Mouse (Mus musculus) forebrain, postnatal 0 days (tissue): Measurements from ENCODE around the gene Hypk. TPM values are rescaled to one million over a fixed set of nuclear protein-coding genes. Genes with fewer than 3 reads are reported as not detected.

Source experiments
- ATAC-seq: fragments of 200-750 bp; cut with Nextera tagmentation; 2 replicates; pipeline ENCODE4 v1.8.0; 2017; ENCODE audit warnings: mild to moderate bottlenecking, moderate library complexity
- DNase-seq: peaks from one replicate; pipeline ENCODE4 v3.0.0-alpha.2; 2015
- H3K27ac ChIP-seq: fragments of 300-500 bp; sonication (generic); 2 replicates; pipeline ENCODE4 v1.5.1; 2014; ENCODE audit warnings: low read depth, mild to moderate bottlenecking, antibody characterized with exemption, low read length, moderate library complexity, mixed read lengths
- H3K27me3 ChIP-seq: fragments of 300-500 bp; sonication (generic); 2 replicates; pipeline ENCODE4 v1.6.1; 2014; ENCODE audit warnings: mild to moderate bottlenecking, low read length, mixed read lengths; ENCODE audit not compliant: insufficient read depth
- H3K36me3 ChIP-seq: fragments of 300-500 bp; sonication (generic); 2 replicates; pipeline ENCODE4 v1.6.1; 2014; ENCODE audit warnings: mild to moderate bottlenecking, moderate library complexity; ENCODE audit not compliant: insufficient read depth
- H3K4me1 ChIP-seq: fragments of 300-500 bp; sonication (generic); 2 replicates; pipeline ENCODE4 v1.6.1; 2014; ENCODE audit warnings: antibody characterized with exemption; ENCODE audit not compliant: insufficient read depth
- H3K4me2 ChIP-seq: fragments of 300-500 bp; sonication (generic); 2 replicates; pipeline ENCODE4 v1.6.1; 2014; ENCODE audit warnings: low read depth, mild to moderate bottlenecking, moderate library complexity
- H3K4me3 ChIP-seq: fragments of 300-500 bp; sonication (generic); 2 replicates; pipeline ENCODE4 v1.5.1; 2014; ENCODE audit warnings: low read depth, low read length, mixed read lengths
- H3K9ac ChIP-seq: fragments of 300-500 bp; sonication (generic); 2 replicates; pipeline ENCODE4 v1.6.1; 2014; ENCODE audit warnings: mild to moderate bottlenecking
- H3K9me3 ChIP-seq: fragments of 300-500 bp; sonication (generic); 2 replicates; pipeline ENCODE4 v1.6.1; 2016; ENCODE audit warnings: low read length
- CTCF ChIP-seq: sonication (generic); IDR thresholded peaks from 2 replicates; pipeline ENCODE4 v1.5.1; 2016; ENCODE audit warnings: antibody characterized with exemption, control low read depth, low read depth
- WGBS: fragments of 180-500 bp; shearing (Covaris S2); extraction: QIAGEN DNeasy Blood & Tissue Kit; methylation state at CpG from one replicate; pipeline ENCODE4 v1.1.7; 2014; 5-methylcytosine and 5-hydroxymethylcytosine counted together
- polyA plus RNA-seq: library from polyadenylated mRNA; unstranded; fragments of >200 nt; fragmentation: Nextera tagmentation; extraction: Ambion mirVana; gene quantifications from 2 replicates; pipeline ENCODE4 v1.2.1, GENCODE M21; 2015
- total RNA-seq: library from RNA; depleted of rRNA; stranded (reverse); fragments of >200 nt; gene quantifications from 2 replicates; pipeline ENCODE4 v1.2.3, GENCODE M21; 2014

The Hypk gene
- total and polyA plus RNA-seq, 2 experiments from 2014 or later = 16.8 to 114 TPM

DNA sequence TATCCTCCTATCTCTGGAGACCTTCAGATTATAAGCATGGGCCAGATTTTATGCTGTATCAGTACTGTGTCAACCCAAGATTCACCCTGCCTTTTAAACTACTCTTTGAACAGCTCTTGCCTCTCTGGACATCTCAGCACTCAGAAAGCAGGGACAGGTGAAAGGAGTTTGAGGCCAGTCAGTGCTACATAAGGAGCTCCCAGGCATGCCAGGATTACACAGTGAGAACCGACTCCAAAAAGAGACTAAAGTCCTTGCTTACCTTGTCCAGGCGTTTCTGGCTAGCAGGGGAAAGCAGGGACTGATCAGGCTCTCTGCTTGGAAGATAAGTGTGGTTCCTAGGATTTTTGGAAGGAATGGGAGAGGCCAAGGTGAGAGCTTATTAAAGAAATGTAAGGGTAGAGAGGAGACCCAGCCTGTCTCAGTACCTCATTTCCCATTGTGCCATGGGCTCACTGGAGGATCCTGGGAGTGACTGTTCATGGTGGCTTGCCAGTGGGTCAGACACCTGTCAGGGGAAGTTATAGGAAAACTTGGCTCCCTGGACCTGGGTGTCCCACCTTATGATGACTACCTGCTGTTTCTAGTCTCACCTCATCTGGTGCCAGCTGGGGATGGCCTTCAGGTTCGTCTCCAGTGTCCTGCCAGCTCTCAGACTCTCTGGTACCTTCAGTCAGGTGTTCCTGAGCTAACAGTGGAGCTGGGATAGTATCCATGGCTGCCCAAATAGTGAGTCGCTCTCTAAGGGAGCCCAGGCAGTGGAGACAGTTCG is 12.1 kb upstream of the Hypk start:
- WGBS = 56% methylated on average over 5 of the region's 5 CpGs
- no peak overlapping the region for H3K9ac ChIP-seq
- peaks cover 32% of the 10 kb centered on the region for H3K36me3 ChIP-seq
- H3K4me1 ChIP-seq = peaks cover 10% of the 10 kb centered on the region
- ATAC-seq (no peak), DNase-seq (no peak)
- no peaks in the 10 kb centered on the region for H3K9me3 ChIP-seq
- H3K27me3 ChIP-seq = peaks cover 7% of the 10 kb centered on the region
- no peak for TF ChIP-seq CTCF
- no peak overlapping the region for H3K27ac ChIP-seq
- no peak overlapping the region for H3K4me2 ChIP-seq
- H3K4me3 ChIP-seq = no peak overlapping the region

DNA sequence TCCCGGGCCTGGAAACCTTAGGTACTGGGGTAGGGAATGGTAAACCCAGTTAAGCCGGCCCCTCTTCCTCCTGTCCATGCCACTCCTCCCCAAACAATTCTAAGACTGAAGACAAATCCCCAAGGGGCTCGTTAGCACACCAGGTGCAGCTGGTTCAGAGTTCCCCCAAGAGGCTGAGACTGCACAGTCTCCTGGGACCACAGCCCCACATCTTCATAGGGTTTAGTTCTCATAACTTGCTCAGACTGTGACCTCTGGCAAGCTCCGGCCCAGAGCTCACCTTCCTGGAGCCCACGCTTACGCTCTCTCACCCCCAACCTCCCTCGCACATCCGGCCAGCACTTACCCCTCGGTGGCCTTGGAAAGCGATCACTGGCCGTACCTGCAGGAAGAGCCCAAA is 11.3 kb upstream of the Hypk start:
- DNase-seq (no peak), ATAC-seq (no peak)
- H3K27ac ChIP-seq = no peak overlapping the region
- peaks cover 31% of the 10 kb centered on the region for H3K36me3 ChIP-seq
- H3K4me3 ChIP-seq = no peak overlapping the region
- H3K9me3 ChIP-seq = no peaks in the 10 kb centered on the region
- no peak overlapping the region for H3K9ac ChIP-seq
- 11% methylated on average over 11 of the region's 11 CpGs for WGBS
- peak overlapping the region; percentile 49 for H3K4me2 ChIP-seq
- TF ChIP-seq CTCF = no peak
- H3K27me3 ChIP-seq = peaks cover 7% of the 10 kb centered on the region
- peaks cover 10% of the 10 kb centered on the region for H3K4me1 ChIP-seq

DNA sequence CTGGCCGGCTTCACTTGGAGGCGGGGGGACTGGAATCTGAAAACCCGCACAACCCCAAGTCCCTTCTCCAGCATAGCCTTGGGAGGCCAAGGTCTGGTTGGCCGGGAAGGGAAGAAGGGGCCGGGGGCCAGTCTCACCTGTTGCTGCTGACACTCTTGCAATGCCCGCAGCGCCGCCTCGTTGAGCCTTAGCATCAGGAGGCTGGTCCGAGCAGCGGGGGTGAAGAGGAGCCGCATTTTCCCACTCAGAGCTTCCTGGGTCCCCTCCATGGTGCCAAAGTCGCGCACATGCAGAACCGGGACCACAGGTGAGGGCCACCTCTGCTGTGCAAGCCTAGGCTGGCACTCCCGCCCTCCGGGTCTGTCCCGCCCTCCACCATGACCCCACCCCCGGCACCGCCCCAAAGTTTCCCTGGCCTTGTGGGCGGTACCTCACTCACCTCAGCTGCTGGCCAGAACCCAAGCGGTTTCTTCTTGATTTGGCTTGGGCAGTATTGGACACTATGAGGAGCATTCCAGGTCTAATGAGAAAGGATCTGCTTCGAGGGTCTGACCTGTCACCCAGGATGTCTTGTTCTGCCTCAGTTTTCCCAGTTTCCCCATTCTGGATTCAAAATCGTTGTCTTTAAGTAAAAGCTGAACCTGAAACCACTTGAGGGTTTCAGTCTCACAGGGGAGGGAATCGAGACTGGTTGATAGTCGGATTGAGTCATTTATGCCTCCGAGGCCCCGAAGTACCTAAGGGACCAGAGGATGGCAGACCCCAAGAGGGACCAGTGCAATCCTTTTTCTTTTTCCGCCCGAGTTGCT is 10.6 kb upstream of the Hypk start:
- WGBS = 2% methylated on average over 30 of the region's 30 CpGs
- Histone ChIP-seq H3K36me3 (peaks cover 24% of the 10 kb centered on the region), H3K4me1 (peaks cover 10% of the 10 kb centered on the region), H3K27ac (no peak overlapping the region), H3K27me3 (peaks cover 7% of the 10 kb centered on the region), H3K4me3 (peak overlapping the region; percentile 24), H3K9me3 (no peaks in the 10 kb centered on the region), H3K4me2 (peak overlapping the region; percentile 49), H3K9ac (peak overlapping the region; percentile 22; the same call in 1 of the 2 replicates)
- no peak for TF ChIP-seq CTCF
- no peak for ATAC-seq
- no peak for DNase-seq

DNA sequence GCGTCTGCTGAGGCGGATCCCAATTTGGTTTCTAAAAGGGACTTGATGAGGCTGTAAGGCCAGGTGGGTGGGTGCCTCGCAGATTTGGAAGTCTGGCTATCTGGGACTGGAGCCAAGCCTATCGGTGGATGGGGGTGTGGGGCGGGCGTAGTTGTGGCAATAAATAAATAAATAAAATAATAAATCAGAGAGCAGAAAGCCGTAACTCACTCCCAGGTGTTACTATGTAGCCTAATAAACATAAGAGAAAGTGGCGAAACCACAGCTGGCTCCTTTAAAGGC is 10.1 kb upstream of the Hypk start:
- ATAC-seq (no peak), DNase-seq (no peak)
- WGBS = 11% methylated on average over 8 of the region's 8 CpGs

DNA sequence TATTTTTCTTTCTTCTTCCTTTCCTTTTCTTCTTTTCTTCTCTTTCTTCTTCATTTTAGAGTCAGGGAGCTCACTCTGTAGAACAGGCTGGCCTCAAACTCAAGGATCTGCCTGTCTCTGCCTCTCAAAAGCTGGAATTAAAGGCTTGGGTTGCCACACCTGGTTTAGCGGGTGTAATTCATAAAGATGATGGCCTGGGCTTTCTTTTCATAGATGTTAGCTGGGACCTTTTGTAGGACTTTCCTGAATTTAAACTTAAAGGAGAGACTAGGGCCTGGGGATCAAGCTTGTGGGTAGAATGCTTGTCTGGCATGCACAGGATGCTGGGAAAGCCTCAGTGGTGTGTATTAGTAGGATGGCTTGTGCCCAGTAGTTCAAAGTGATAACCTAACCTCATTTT is 8.9 kb upstream of the Hypk start, which contains the start of gene Ell3:
Gene Ell3 (minus strand): TSS at position 101 of the 400 bp plus-strand sequence.
- WGBS = 88% methylated on average over 1 of the region's 1 CpGs
- peak within 1 kb of the TSS; percentile 49; the same call in 1 of the 2 replicates for H3K4me2 ChIP-seq

More for the DNA sequence above, 10.1 kb upstream of the Hypk start:
- Histone ChIP-seq H3K4me1 (peaks cover 10% of the 10 kb centered on the region), H3K27me3 (peaks cover 7% of the 10 kb centered on the region), H3K27ac (no peak overlapping the region), H3K4me3 (no peak overlapping the region), H3K4me2 (peak overlapping the region; percentile 49), H3K36me3 (peaks cover 18% of the 10 kb centered on the region), H3K9ac (peak overlapping the region; percentile 22; the same call in 1 of the 2 replicates), H3K9me3 (no peaks in the 10 kb centered on the region)
- no peak for TF ChIP-seq CTCF

DNA sequence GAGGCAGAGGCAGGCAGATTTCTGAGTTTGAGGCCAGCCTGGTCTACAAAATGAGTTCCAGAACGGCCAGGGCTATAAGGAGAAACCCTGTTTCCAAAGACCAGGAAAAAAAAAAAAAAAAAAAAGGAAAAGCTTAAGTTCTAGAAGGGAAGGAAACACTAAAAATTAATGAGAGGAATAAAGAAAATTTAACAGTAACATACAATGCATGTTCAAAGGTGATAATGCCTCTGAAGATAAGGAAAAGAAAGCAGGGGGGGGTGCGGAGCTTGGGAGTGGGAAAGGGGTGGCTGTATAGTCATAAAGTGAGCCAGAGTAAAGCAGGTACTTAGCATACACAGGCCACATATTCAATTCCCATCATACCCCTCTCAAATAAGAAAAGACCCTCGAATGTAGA is 8.0 kb upstream of the Hypk start:
- TF ChIP-seq CTCF = no peak
- ATAC-seq = no peak
- WGBS = 88% methylated on average over 3 of the region's 3 CpGs
- no peak overlapping the region for H3K4me3 ChIP-seq
- no peak for DNase-seq
- peaks cover 7% of the 10 kb centered on the region for H3K27me3 ChIP-seq
- no peaks in the 10 kb centered on the region for H3K36me3 ChIP-seq
- H3K4me2 ChIP-seq = no peak overlapping the region
- no peak overlapping the region for H3K27ac ChIP-seq
- H3K9ac ChIP-seq = no peak overlapping the region
- H3K9me3 ChIP-seq = no peaks in the 10 kb centered on the region
- peaks cover 10% of the 10 kb centered on the region for H3K4me1 ChIP-seq

More for the DNA sequence above, 8.9 kb upstream of the Hypk start, which contains the start of gene Ell3:
- DNase-seq = no peak
- ATAC-seq = no peak
- no peak for TF ChIP-seq CTCF
- Histone ChIP-seq H3K9me3 (no peaks in the 10 kb centered on the region), H3K4me3 (no peak within 1 kb of the TSS), H3K27ac (no peak within 1 kb of the TSS), H3K36me3 (peaks cover 7% of the 10 kb centered on the region), H3K27me3 (peaks cover 7% of the 10 kb centered on the region), H3K4me1 (peaks cover 10% of the 10 kb centered on the region), H3K9ac (no peak within 1 kb of the TSS)

DNA sequence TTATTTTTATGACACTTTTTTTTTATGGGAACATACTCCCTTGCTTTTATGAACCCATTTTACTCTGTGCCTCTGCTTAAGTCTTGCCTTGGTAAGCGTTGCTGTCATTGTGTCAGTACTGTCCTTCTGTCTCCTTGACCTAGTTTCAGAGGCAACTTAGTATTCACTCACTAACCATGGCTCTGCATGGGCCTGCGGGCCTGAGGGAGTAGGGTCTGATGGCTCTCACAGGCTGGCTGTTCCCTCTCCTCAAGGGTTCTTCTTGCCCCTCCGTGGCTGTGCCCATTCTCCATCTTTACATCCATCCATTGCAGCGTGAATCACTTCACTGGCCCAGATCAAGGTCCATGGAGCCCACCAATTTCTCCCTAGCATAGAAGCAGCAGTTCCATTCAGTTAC is 6.6 kb upstream of the Hypk start:
- Histone ChIP-seq H3K9ac (no peak overlapping the region), H3K36me3 (peaks cover 5% of the 10 kb centered on the region; the same call in 1 of the 2 replicates), H3K4me3 (no peak overlapping the region), H3K4me2 (no peak overlapping the region), H3K27ac (no peak overlapping the region), H3K4me1 (peaks cover 14% of the 10 kb centered on the region), H3K27me3 (peaks cover 7% of the 10 kb centered on the region), H3K9me3 (no peaks in the 10 kb centered on the region)
- no peak for DNase-seq
- TF ChIP-seq CTCF = no peak
- no peak for ATAC-seq
- WGBS = 82% methylated on average over 4 of the region's 4 CpGs
